Mouse (Mus musculus): ENCODE data around the gene Clip1. TPM values are rescaled to one million over a fixed set of nuclear protein-coding genes. Genes with fewer than 3 reads are reported as not detected.

The Clip1 gene
- total and polyA plus RNA-seq, 2 experiments from 2014 or later: 58.0 to 68.6 TPM

GRCm38 (mm10) chr5:123709571-123709970 is 25.2 kb upstream of the Clip1 start:
- Histone ChIP-seq H3K9me3 (ENCODE audit: low read length) (no peaks in the 10 kb centered on the region), H3K27me3 (ENCODE audit: insufficient read depth, low read length) (no peaks in the 10 kb centered on the region), H3K4me1 (ENCODE audit: insufficient read depth, low read length) (no peaks in the 10 kb centered on the region), H3K4me2 (ENCODE audit: low read depth, low read length) (no peak overlapping the region), H3K4me3 (ENCODE audit: low read length) (no peak overlapping the region), H3K27ac (no peak overlapping the region), H3K9ac (replicated peaks; ENCODE audit: low read length) (no peak overlapping the region), H3K36me3 (ENCODE audit: insufficient read depth, low read length) (peaks cover 80% of the 10 kb centered on the region)
- WGBS: 86% methylated on average over 4 of the region's 4 CpGs
- TF ChIP-seq CTCF (IDR thresholded peaks at IDR 0.05; ENCODE audit: low read depth): no peak
- DNase-seq (ENCODE audit: low spot score) (no peak), ATAC-seq (no peak)

- Histone ChIP-seq H3K4me3 (ENCODE audit: low read length) (no peak overlapping the region), H3K27me3 (ENCODE audit: insufficient read depth, low read length) (no peaks in the 10 kb centered on the region), H3K4me2 (ENCODE audit: low read depth, low read length) (no peak overlapping the region), H3K9ac (replicated peaks; ENCODE audit: low read length) (no peak overlapping the region), H3K9me3 (ENCODE audit: low read length) (no peaks in the 10 kb centered on the region), H3K4me1 (ENCODE audit: insufficient read depth, low read length) (no peaks in the 10 kb centered on the region), H3K36me3 (ENCODE audit: insufficient read depth, low read length) (peaks cover 80% of the 10 kb centered on the region), H3K27ac (no peak overlapping the region)
- ATAC-seq (no peak), DNase-seq (ENCODE audit: low spot score) (no peak)
- TF ChIP-seq CTCF (IDR thresholded peaks at IDR 0.05; ENCODE audit: low read depth): no peak
- WGBS: 93% methylated on average over 12 of the region's 12 CpGs
These were observed 24.2 kb upstream of the Clip1 start for GRCm38 (mm10) chr5:123708598-123708997.

GRCm38 (mm10) chr5:123700625-123701024 is 16.2 kb upstream of the Clip1 start:
- Histone ChIP-seq H3K9me3 (ENCODE audit: low read length) (no peaks in the 10 kb centered on the region), H3K4me2 (ENCODE audit: low read depth, low read length) (no peak overlapping the region), H3K9ac (replicated peaks; ENCODE audit: low read length) (no peak overlapping the region), H3K27ac (no peak overlapping the region), H3K36me3 (ENCODE audit: insufficient read depth, low read length) (peaks cover 59% of the 10 kb centered on the region), H3K4me1 (ENCODE audit: insufficient read depth, low read length) (no peaks in the 10 kb centered on the region), H3K4me3 (ENCODE audit: low read length) (no peak overlapping the region), H3K27me3 (ENCODE audit: insufficient read depth, low read length) (no peaks in the 10 kb centered on the region)
- DNase-seq (ENCODE audit: low spot score) (peak; percentile 75), ATAC-seq (no peak)
- 57% methylated on average over 11 of the region's 11 CpGs for WGBS
- peak; percentile 36 for TF ChIP-seq CTCF (IDR thresholded peaks at IDR 0.05; ENCODE audit: low read depth)

- ATAC-seq (peak; percentile 62; the same call in 1 of the 2 replicates), DNase-seq (ENCODE audit: low spot score) (peak; percentile 88)
- Histone ChIP-seq H3K4me1 (ENCODE audit: insufficient read depth, low read length) (no peaks in the 10 kb centered on the region), H3K9ac (replicated peaks; ENCODE audit: low read length) (no peak overlapping the region), H3K9me3 (ENCODE audit: low read length) (no peaks in the 10 kb centered on the region), H3K36me3 (ENCODE audit: insufficient read depth, low read length) (peaks cover 45% of the 10 kb centered on the region), H3K4me2 (ENCODE audit: low read depth, low read length) (no peak overlapping the region), H3K27me3 (ENCODE audit: insufficient read depth, low read length) (no peaks in the 10 kb centered on the region), H3K27ac (no peak overlapping the region), H3K4me3 (ENCODE audit: low read length) (no peak overlapping the region)
- WGBS: 25% methylated on average over 3 of the region's 3 CpGs
- peak; percentile 88 for TF ChIP-seq CTCF (IDR thresholded peaks at IDR 0.05; ENCODE audit: low read depth)
These were observed 14.8 kb upstream of the Clip1 start for GRCm38 (mm10) chr5:123699198-123699597.

- ATAC-seq: no peak
- TF ChIP-seq CTCF (IDR thresholded peaks at IDR 0.05; ENCODE audit: low read depth): no peak
These were observed 12.5 kb upstream of the Clip1 start for GRCm38 (mm10) chr5:123696961-123697360.

GRCm38 (mm10) chr5:123696244-123696643 is 11.8 kb upstream of the Clip1 start:
- H3K9ac ChIP-seq (replicated peaks; ENCODE audit: low read length): no peak overlapping the region
- H3K36me3 ChIP-seq (ENCODE audit: insufficient read depth, low read length): peaks cover 19% of the 10 kb centered on the region
- H3K27ac ChIP-seq: no peak overlapping the region
- no peaks in the 10 kb centered on the region for H3K9me3 ChIP-seq (ENCODE audit: low read length)
- 89% methylated on average over 7 of the region's 7 CpGs for WGBS
- H3K4me2 ChIP-seq (ENCODE audit: low read depth, low read length): no peak overlapping the region
- ATAC-seq: no peak
- no peak overlapping the region for H3K4me3 ChIP-seq (ENCODE audit: low read length)
- no peaks in the 10 kb centered on the region for H3K4me1 ChIP-seq (ENCODE audit: insufficient read depth, low read length)
- DNase-seq (ENCODE audit: low spot score): no peak
- TF ChIP-seq CTCF (IDR thresholded peaks at IDR 0.05; ENCODE audit: low read depth): no peak
- no peaks in the 10 kb centered on the region for H3K27me3 ChIP-seq (ENCODE audit: insufficient read depth, low read length)

More at GRCm38 (mm10) chr5:123696961-123697360, 12.5 kb upstream of the Clip1 start:
- Histone ChIP-seq H3K36me3 (ENCODE audit: insufficient read depth, low read length) (peaks cover 23% of the 10 kb centered on the region), H3K27ac (no peak overlapping the region), H3K27me3 (ENCODE audit: insufficient read depth, low read length) (no peaks in the 10 kb centered on the region), H3K4me1 (ENCODE audit: insufficient read depth, low read length) (no peaks in the 10 kb centered on the region), H3K4me2 (ENCODE audit: low read depth, low read length) (no peak overlapping the region), H3K4me3 (ENCODE audit: low read length) (no peak overlapping the region), H3K9me3 (ENCODE audit: low read length) (no peaks in the 10 kb centered on the region), H3K9ac (replicated peaks; ENCODE audit: low read length) (no peak overlapping the region)
- DNase-seq (ENCODE audit: low spot score): no peak
- 88% methylated on average over 4 of the region's 4 CpGs for WGBS

GRCm38 (mm10) chr5:123694468-123694867 is 10.1 kb upstream of the Clip1 start:
- no peaks in the 10 kb centered on the region for H3K4me1 ChIP-seq (ENCODE audit: insufficient read depth, low read length)
- no peaks in the 10 kb centered on the region for H3K9me3 ChIP-seq (ENCODE audit: low read length)
- H3K4me3 ChIP-seq (ENCODE audit: low read length): no peak overlapping the region
- H3K36me3 ChIP-seq (ENCODE audit: insufficient read depth, low read length): peaks cover 7% of the 10 kb centered on the region; the same call in 1 of the 2 replicates
- H3K27me3 ChIP-seq (ENCODE audit: insufficient read depth, low read length): no peaks in the 10 kb centered on the region
- WGBS: 57% methylated on average over 6 of the region's 6 CpGs
- TF ChIP-seq CTCF (IDR thresholded peaks at IDR 0.05; ENCODE audit: low read depth): no peak
- H3K4me2 ChIP-seq (ENCODE audit: low read depth, low read length): no peak overlapping the region
- no peak overlapping the region for H3K9ac ChIP-seq (replicated peaks; ENCODE audit: low read length)
- no peak overlapping the region for H3K27ac ChIP-seq
- no peak for DNase-seq (ENCODE audit: low spot score)
- ATAC-seq: no peak

All from hindbrain, postnatal 0 days (tissue).